Mouse (Mus musculus): ENCODE results near the gene Tor1b. TPM values are rescaled to one million over a fixed set of nuclear protein-coding genes. Genes with fewer than 3 reads are reported as not detected.
"Not testable (repeated sequence)": the region's sequence is repeated elsewhere in the genome, so short reads cannot be mapped to it uniquely, and the experiment has no call there.

Tor1b gene
- polyA plus RNA-seq, 1 experiment from 2014 or later: 27.2 TPM

GRCm38 (mm10) chr2:30937731-30938130 lies 15.0 kb upstream of the Tor1b start:
- no peak overlapping the region for H3K27ac ChIP-seq (ENCODE audit: low read depth, low read length)
- ATAC-seq (replicated peaks; ENCODE audit: low FRiP score) (no peak), DNase-seq (ENCODE audit: low spot score) (no peak)
- no peak overlapping the region for H3K4me3 ChIP-seq (ENCODE audit: low read depth, low read length)
- H3K4me2 ChIP-seq: no peak overlapping the region
- H3K9me3 ChIP-seq (ENCODE audit: control insufficient read depth, low read length): no peaks in the 10 kb centered on the region
- H3K36me3 ChIP-seq (ENCODE audit: control insufficient read depth, insufficient read depth, low read length): no peaks in the 10 kb centered on the region
- no peak overlapping the region for H3K9ac ChIP-seq (ENCODE audit: low read depth, low read length)
- no peaks in the 10 kb centered on the region for H3K4me1 ChIP-seq (replicated peaks; ENCODE audit: control insufficient read depth, insufficient read depth, low read length)
- H3K27me3 ChIP-seq (replicated peaks; ENCODE audit: control insufficient read depth, insufficient read depth, low read length): no peaks in the 10 kb centered on the region
- WGBS: 81% methylated on average over 8 of the region's 8 CpGs

GRCm38 (mm10) chr2:30938574-30938991 lies 14.2 kb upstream of the Tor1b start:
- Histone ChIP-seq H3K4me2 (no peak overlapping the region), H3K9me3 (ENCODE audit: control insufficient read depth, low read length) (no peaks in the 10 kb centered on the region), H3K4me3 (ENCODE audit: low read depth, low read length) (no peak overlapping the region), H3K27ac (ENCODE audit: low read depth, low read length) (no peak overlapping the region), H3K36me3 (ENCODE audit: control insufficient read depth, insufficient read depth, low read length) (no peaks in the 10 kb centered on the region), H3K27me3 (replicated peaks; ENCODE audit: control insufficient read depth, insufficient read depth, low read length) (no peaks in the 10 kb centered on the region), H3K9ac (ENCODE audit: low read depth, low read length) (no peak overlapping the region), H3K4me1 (replicated peaks; ENCODE audit: control insufficient read depth, insufficient read depth, low read length) (no peaks in the 10 kb centered on the region)
- ATAC-seq (replicated peaks; ENCODE audit: low FRiP score): no peak
- no peak for DNase-seq (ENCODE audit: low spot score)
- WGBS: 48% methylated on average over 4 of the region's 4 CpGs

GRCm38 (mm10) chr2:30941586-30941985 lies 11.2 kb upstream of the Tor1b start:
- H3K36me3 ChIP-seq (ENCODE audit: control insufficient read depth, insufficient read depth, low read length): no peaks in the 10 kb centered on the region
- H3K27ac ChIP-seq (ENCODE audit: low read depth, low read length): no peak overlapping the region
- ATAC-seq (replicated peaks; ENCODE audit: low FRiP score) (no peak), DNase-seq (ENCODE audit: low spot score) (no peak)
- H3K9me3 ChIP-seq (ENCODE audit: control insufficient read depth, low read length): no peaks in the 10 kb centered on the region
- no peak overlapping the region for H3K4me2 ChIP-seq
- 77% methylated on average over 5 of the region's 5 CpGs for WGBS
- no peak overlapping the region for H3K4me3 ChIP-seq (ENCODE audit: low read depth, low read length)
- no peak overlapping the region for H3K9ac ChIP-seq (ENCODE audit: low read depth, low read length)
- H3K27me3 ChIP-seq (replicated peaks; ENCODE audit: control insufficient read depth, insufficient read depth, low read length): no peaks in the 10 kb centered on the region
- no peaks in the 10 kb centered on the region for H3K4me1 ChIP-seq (replicated peaks; ENCODE audit: control insufficient read depth, insufficient read depth, low read length)

GRCm38 (mm10) chr2:30942116-30942515 lies 10.6 kb upstream of the Tor1b start:
- peak overlapping the region; percentile 63 for H3K4me2 ChIP-seq
- DNase-seq (ENCODE audit: low spot score): not testable (repeated sequence)

GRCm38 (mm10) chr2:30942603-30943011 lies 10.2 kb upstream of the Tor1b start:
- DNase-seq (ENCODE audit: low spot score) (peak; percentile 65), ATAC-seq (replicated peaks; ENCODE audit: low FRiP score) (peak; percentile 73)
- Histone ChIP-seq H3K27me3 (replicated peaks; ENCODE audit: control insufficient read depth, insufficient read depth, low read length) (no peaks in the 10 kb centered on the region), H3K4me3 (ENCODE audit: low read depth, low read length) (peak overlapping the region; percentile 49), H3K4me1 (replicated peaks; ENCODE audit: control insufficient read depth, insufficient read depth, low read length) (no peaks in the 10 kb centered on the region), H3K27ac (ENCODE audit: low read depth, low read length) (no peak overlapping the region), H3K4me2 (peak overlapping the region; percentile 63), H3K36me3 (ENCODE audit: control insufficient read depth, insufficient read depth, low read length) (no peaks in the 10 kb centered on the region), H3K9ac (ENCODE audit: low read depth, low read length) (no peak overlapping the region; the same call in 1 of the 2 replicates), H3K9me3 (ENCODE audit: control insufficient read depth, low read length) (no peaks in the 10 kb centered on the region)
- 25% methylated on average over 16 of the region's 16 CpGs for WGBS

More at GRCm38 (mm10) chr2:30942116-30942515, 10.6 kb upstream of the Tor1b start:
- H3K4me1 ChIP-seq (replicated peaks; ENCODE audit: control insufficient read depth, insufficient read depth, low read length); H3K9me3 ChIP-seq (ENCODE audit: control insufficient read depth, low read length); H3K36me3 ChIP-seq (ENCODE audit: control insufficient read depth, insufficient read depth, low read length); H3K27me3 ChIP-seq (replicated peaks; ENCODE audit: control insufficient read depth, insufficient read depth, low read length); H3K9ac ChIP-seq (ENCODE audit: low read depth, low read length); H3K27ac ChIP-seq (ENCODE audit: low read depth, low read length); ATAC-seq (replicated peaks; ENCODE audit: low FRiP score): not testable (repeated sequence)
- H3K4me3 ChIP-seq (ENCODE audit: low read depth, low read length): peak overlapping the region; percentile 49; the same call in 1 of the 2 replicates
- 46% methylated on average over 7 of the region's 7 CpGs for WGBS

- peaks cover 13% of the 10 kb centered on the region for H3K36me3 ChIP-seq (ENCODE audit: control insufficient read depth, insufficient read depth, low read length)
- peak overlapping the region; percentile 95 for H3K4me2 ChIP-seq
- no peaks in the 10 kb centered on the region for H3K27me3 ChIP-seq (replicated peaks; ENCODE audit: control insufficient read depth, insufficient read depth, low read length)
- peak overlapping the region; percentile 93 for H3K9ac ChIP-seq (ENCODE audit: low read depth, low read length)
- DNase-seq (ENCODE audit: low spot score) (no peak), ATAC-seq (replicated peaks; ENCODE audit: low FRiP score) (no peak; the same call in 1 of the 2 replicates)
- H3K4me3 ChIP-seq (ENCODE audit: low read depth, low read length): peak overlapping the region; percentile 90
- peaks cover 11% of the 10 kb centered on the region for H3K4me1 ChIP-seq (replicated peaks; ENCODE audit: control insufficient read depth, insufficient read depth, low read length)
- 24% methylated on average over 5 of the region's 5 CpGs for WGBS
- H3K9me3 ChIP-seq (ENCODE audit: control insufficient read depth, low read length): no peaks in the 10 kb centered on the region
- H3K27ac ChIP-seq (ENCODE audit: low read depth, low read length): no peak overlapping the region
Observed at GRCm38 (mm10) chr2:30952457-30952823, 319 bp upstream of the Tor1b start.

- Histone ChIP-seq H3K27ac (ENCODE audit: low read depth, low read length) (no peak overlapping the region), H3K4me1 (replicated peaks; ENCODE audit: control insufficient read depth, insufficient read depth, low read length) (peaks cover 17% of the 10 kb centered on the region), H3K9ac (ENCODE audit: low read depth, low read length) (no peak overlapping the region), H3K36me3 (ENCODE audit: control insufficient read depth, insufficient read depth, low read length) (peaks cover 32% of the 10 kb centered on the region), H3K9me3 (ENCODE audit: control insufficient read depth, low read length) (no peaks in the 10 kb centered on the region), H3K27me3 (replicated peaks; ENCODE audit: control insufficient read depth, insufficient read depth, low read length) (no peaks in the 10 kb centered on the region), H3K4me3 (ENCODE audit: low read depth, low read length) (peak overlapping the region; percentile 90), H3K4me2 (peak overlapping the region; percentile 95)
- DNase-seq (ENCODE audit: low spot score) (no peak), ATAC-seq (replicated peaks; ENCODE audit: low FRiP score) (no peak)
- 60% methylated on average over 6 of the region's 6 CpGs for WGBS
Observed at GRCm38 (mm10) chr2:30954797-30955196, 2.0 kb downstream of the Tor1b start.

GRCm38 (mm10) chr2:30957511-30957910 lies 4.8 kb downstream of the Tor1b start:
- H3K4me3 ChIP-seq (ENCODE audit: low read depth, low read length): no peak overlapping the region
- H3K27ac ChIP-seq (ENCODE audit: low read depth, low read length): no peak overlapping the region
- H3K36me3 ChIP-seq (ENCODE audit: control insufficient read depth, insufficient read depth, low read length): peaks cover 51% of the 10 kb centered on the region
- no peak for DNase-seq (ENCODE audit: low spot score)
- H3K27me3 ChIP-seq (replicated peaks; ENCODE audit: control insufficient read depth, insufficient read depth, low read length): no peaks in the 10 kb centered on the region
- H3K4me1 ChIP-seq (replicated peaks; ENCODE audit: control insufficient read depth, insufficient read depth, low read length): peaks cover 20% of the 10 kb centered on the region
- WGBS: 89% methylated on average over 4 of the region's 4 CpGs
- ATAC-seq (replicated peaks; ENCODE audit: low FRiP score): no peak
- no peaks in the 10 kb centered on the region for H3K9me3 ChIP-seq (ENCODE audit: control insufficient read depth, low read length)
- H3K4me2 ChIP-seq: no peak overlapping the region
- no peak overlapping the region for H3K9ac ChIP-seq (ENCODE audit: low read depth, low read length)

- Histone ChIP-seq H3K27ac (ENCODE audit: low read depth, low read length) (peak overlapping the region; percentile 26; the same call in 1 of the 2 replicates), H3K27me3 (replicated peaks; ENCODE audit: control insufficient read depth, insufficient read depth, low read length) (no peaks in the 10 kb centered on the region), H3K36me3 (ENCODE audit: control insufficient read depth, insufficient read depth, low read length) (peaks cover 60% of the 10 kb centered on the region), H3K9ac (ENCODE audit: low read depth, low read length) (no peak overlapping the region), H3K4me1 (replicated peaks; ENCODE audit: control insufficient read depth, insufficient read depth, low read length) (peaks cover 19% of the 10 kb centered on the region), H3K9me3 (ENCODE audit: control insufficient read depth, low read length) (no peaks in the 10 kb centered on the region), H3K4me2 (no peak overlapping the region), H3K4me3 (ENCODE audit: low read depth, low read length) (no peak overlapping the region)
- ATAC-seq (replicated peaks; ENCODE audit: low FRiP score) (no peak; the same call in 1 of the 2 replicates), DNase-seq (ENCODE audit: low spot score) (no peak)
- WGBS: 80% methylated on average over 14 of the region's 14 CpGs
Observed at GRCm38 (mm10) chr2:30958726-30959125, 6.0 kb downstream of the Tor1b start.
